ENCODE assay signal across 14 mouse cellular contexts in genomic region chr17:17843534-17844261, GRCm38 (mm10). TPM values are rescaled to one million over a fixed set of nuclear protein-coding genes. Genes with fewer than 3 reads are reported as not detected.
A peak's percentile ranks its signal among the peaks of the same experiment; 100 is the strongest.
DNase-seq lines count a peak whose midpoint lies in the region; ATAC-seq and TF ChIP-seq lines count a peak whose summit lies in the region.
"Had no signal": no experiment of that assay in that cellular context is flagged by ENCODE, and none has a peak within 500 bp of the region (broad histone marks: within the 10 kb centered on the region; RNA-seq: fewer than 3 reads in every experiment).

No protein-coding gene starts in this region.

- 0 out of 2 replicates have a peak, but pooled peaks cover 4% of the 10 kb centered on the region for H3K27me3 ChIP-seq in heart, embryonic 12.5 days (replicated peaks)
- H3K27me3 ChIP-seq in stomach, embryonic 15.5 days (replicated peaks), result no peaks in the 10 kb centered on the region
- no peaks in the 10 kb centered on the region for H3K27me3 ChIP-seq in stomach, postnatal 0 days (ENCODE audit: control insufficient read depth, insufficient read depth, low read length)
- H3K27me3 ChIP-seq in limb, embryonic 13.5 days, result peaks cover 8% of the 10 kb centered on the region; the same call in 1 of the 2 replicates

- no peaks in the 10 kb centered on the region for H3K9me3 ChIP-seq in heart, embryonic 12.5 days (replicated peaks)
- H3K9me3 ChIP-seq in stomach, embryonic 15.5 days, result no peaks in the 10 kb centered on the region
- H3K9me3 ChIP-seq in stomach, postnatal 0 days (ENCODE audit: control insufficient read depth, low read length), result no peaks in the 10 kb centered on the region
- H3K9me3 ChIP-seq in limb, embryonic 13.5 days, result no peaks in the 10 kb centered on the region

- no peak overlapping the region for H3K9ac ChIP-seq in heart, embryonic 12.5 days
- no peak overlapping the region for H3K9ac ChIP-seq in stomach, embryonic 15.5 days
- no peak overlapping the region for H3K9ac ChIP-seq in stomach, postnatal 0 days (ENCODE audit: low read length)
- no peak overlapping the region for H3K9ac ChIP-seq in limb, embryonic 13.5 days

- ATAC-seq in heart, embryonic 12.5 days (ENCODE audit: insufficient number of reproducible peaks, low FRiP score), result peak; percentile 49; the same call in 1 of the 2 replicates
- ATAC-seq in stomach, embryonic 15.5 days (ENCODE audit: insufficient read depth, low FRiP score, low read depth), result 0 out of 2 replicates have a peak, but pooled peaks have one; percentile 35
- ATAC-seq in stomach, postnatal 0 days (ENCODE audit: low FRiP score, low TSS enrichment), result no peak; the same call in 1 of the 2 replicates
- ATAC-seq in limb, embryonic 13.5 days (ENCODE audit: low FRiP score, low read depth), result peak; percentile 60
- ATAC-seq: CD4-positive, CD25-positive, alpha-beta regulatory T cell, adult 4 months had no signal

- no peak for DNase-seq in heart, postnatal 36 days
- DNase-seq in stomach, postnatal 0 days (ENCODE audit: low spot score), result no peak
- no peak for DNase-seq in gastrocnemius, postnatal 4 days (ENCODE audit: low spot score in 2 of 2)
- DNase-seq in thymus, postnatal 25 days, result no peak
- no peak for DNase-seq in urinary bladder, postnatal 4 days (ENCODE audit: low spot score in 2 of 2)
- DNase-seq: cerebellum, postnatal 36 days; gastrocnemius, postnatal 25 days; right cerebral cortex, postnatal 14 days had no signal

- H3K4me3 ChIP-seq in heart, embryonic 12.5 days, result no peak overlapping the region
- no peak overlapping the region for H3K4me3 ChIP-seq in stomach, embryonic 15.5 days (replicated peaks)
- H3K4me3 ChIP-seq in stomach, postnatal 0 days (ENCODE audit: low read depth, low read length), result no peak overlapping the region
- H3K4me3 ChIP-seq in limb, embryonic 13.5 days, result no peak overlapping the region

- 65% methylated on average over 27 of the region's 27 CpGs for WGBS in heart, embryonic 12.5 days
- 70% methylated on average over 27 of the region's 27 CpGs for WGBS in stomach, embryonic 15.5 days
- WGBS in stomach, postnatal 0 days, result 71% methylated on average over 27 of the region's 27 CpGs
- 73% methylated on average over 27 of the region's 27 CpGs for WGBS in limb, embryonic 13.5 days

- no peak overlapping the region for H3K4me2 ChIP-seq in heart, embryonic 12.5 days
- no peak overlapping the region for H3K4me2 ChIP-seq in stomach, embryonic 15.5 days
- H3K4me2 ChIP-seq in stomach, postnatal 0 days (replicated peaks; ENCODE audit: low read depth), result no peak overlapping the region
- H3K4me2 ChIP-seq in limb, embryonic 13.5 days (replicated peaks), result no peak overlapping the region

- no peak for TF ChIP-seq EP300 in stomach, postnatal 0 days (optimal IDR thresholded peaks at IDR 0.05)

- H3K27ac ChIP-seq in heart, embryonic 12.5 days (ENCODE audit: poor library complexity, severe bottlenecking), result no peak overlapping the region; the same call in 1 of the 2 replicates
- H3K27ac ChIP-seq in stomach, embryonic 15.5 days, result no peak overlapping the region
- no peak overlapping the region for H3K27ac ChIP-seq in stomach, postnatal 0 days (replicated peaks)
- H3K27ac ChIP-seq in limb, embryonic 13.5 days, result no peak overlapping the region; the same call in 1 of the 2 replicates

- peaks cover 29% of the 10 kb centered on the region for H3K36me3 ChIP-seq in heart, embryonic 12.5 days
- H3K36me3 ChIP-seq in stomach, embryonic 15.5 days, result no peaks in the 10 kb centered on the region; the same call in 1 of the 2 replicates
- H3K36me3 ChIP-seq in stomach, postnatal 0 days (ENCODE audit: control insufficient read depth, insufficient read depth, low read length), result peaks cover 8% of the 10 kb centered on the region; the same call in 1 of the 2 replicates
- H3K36me3 ChIP-seq in limb, embryonic 13.5 days, result peaks cover 56% of the 10 kb centered on the region

- H3K4me1 ChIP-seq in heart, embryonic 12.5 days (replicated peaks), result peaks cover 3% of the 10 kb centered on the region
- H3K4me1 ChIP-seq in stomach, embryonic 15.5 days, result no peaks in the 10 kb centered on the region
- no peaks in the 10 kb centered on the region for H3K4me1 ChIP-seq in stomach, postnatal 0 days (replicated peaks; ENCODE audit: control insufficient read depth, insufficient read depth)
- H3K4me1 ChIP-seq in limb, embryonic 13.5 days, result peaks cover 3% of the 10 kb centered on the region

- TF ChIP-seq CTCF in stomach, postnatal 0 days (IDR thresholded peaks at IDR 0.05; ENCODE audit: low read depth), result no peak

- intact Hi-C loops in heart, postnatal 36 days (cut with DNase I), result loop anchor here (5.0 kb wide), 1 partner anchor 54 kb away; no protein-coding TSS in a partner anchor

RNA-seq across cellular contexts. Expression of gene Has1, which starts 11.3 kb away (rescaled TPM):
- 0.80 and 1.0 TPM in 2 replicates for polyA plus RNA-seq in heart, embryonic 12.5 days (2016; fragmentation: Nextera tagmentation; extraction: Ambion mirVana)
- under 1 TPM in 1 of 2 experiments, not detected in 1; 0.42 TPM for total RNA-seq in heart, postnatal 36 days (2021)
- polyA plus RNA-seq in stomach, embryonic 15.5 days (2015; fragmentation: Nextera tagmentation; extraction: Ambion mirVana), result 1.1 and 1.2 TPM in 2 replicates
- 0.78 and 0.98 TPM in 2 replicates for polyA plus RNA-seq in stomach, postnatal 0 days (2015; fragmentation: Nextera tagmentation; extraction: Ambion mirVana)
- polyA plus RNA-seq in limb, embryonic 13.5 days (2015; fragmentation: Nextera tagmentation; extraction: Ambion mirVana), result 1.5 and 1.7 TPM in 2 replicates
- under 1 TPM; 0.18 to 0.69 TPM for total RNA-seq in gastrocnemius, postnatal 4 days (2021)
- total RNA-seq: megakaryocyte, adult 5-6 weeks had no signal
- polyA plus RNA-seq: CD4-positive, CD25-positive, alpha-beta regulatory T cell, adult 4 months had no signal

RNA-seq across cellular contexts. Expression of gene Spaca6, which starts 16.7 kb away (rescaled TPM):
- polyA plus RNA-seq in heart, embryonic 12.5 days (2016; fragmentation: Nextera tagmentation; extraction: Ambion mirVana), result 33.3 and 34.8 TPM in 2 replicates
- total RNA-seq in heart, postnatal 36 days (2021), result 10 to 100 TPM; 12.6 to 13.0 TPM
- polyA plus RNA-seq in stomach, embryonic 15.5 days (2015; fragmentation: Nextera tagmentation; extraction: Ambion mirVana), result 29.6 and 35.7 TPM in 2 replicates
- polyA plus RNA-seq in stomach, postnatal 0 days (2015; fragmentation: Nextera tagmentation; extraction: Ambion mirVana), result 7.9 and 8.2 TPM in 2 replicates
- 56.0 and 59.7 TPM in 2 replicates for polyA plus RNA-seq in limb, embryonic 13.5 days (2015; fragmentation: Nextera tagmentation; extraction: Ambion mirVana)
- 10 to 100 TPM; 37.3 to 49.3 TPM for total RNA-seq in gastrocnemius, postnatal 4 days (2021)

RNA-seq across cellular contexts. Expression of gene Fpr1, which starts 40.0 kb away (rescaled TPM):
- polyA plus RNA-seq in heart, embryonic 12.5 days (2016; fragmentation: Nextera tagmentation; extraction: Ambion mirVana), result not detected in 2 replicates
- under 1 TPM in 1 of 2 experiments, not detected in 1; 0.19 TPM for total RNA-seq in heart, postnatal 36 days (2021)
- 2.0 and 2.1 TPM in 2 replicates for polyA plus RNA-seq in stomach, embryonic 15.5 days (2015; fragmentation: Nextera tagmentation; extraction: Ambion mirVana)
- 0.36 and 0.59 TPM in 2 replicates for polyA plus RNA-seq in stomach, postnatal 0 days (2015; fragmentation: Nextera tagmentation; extraction: Ambion mirVana)
- polyA plus RNA-seq in limb, embryonic 13.5 days (2015; fragmentation: Nextera tagmentation; extraction: Ambion mirVana), result not detected in 2 replicates
- under 1 TPM; 0.20 to 0.26 TPM for total RNA-seq in gastrocnemius, postnatal 4 days (2021)
- total RNA-seq: gastrocnemius, postnatal 25 days; layer of hippocampus, adult 8-10 months had no signal
- polyA plus RNA-seq: CD4-positive, CD25-positive, alpha-beta regulatory T cell, adult 4 months had no signal

RNA-seq across cellular contexts. Expression of gene Fpr2, which starts 43.9 kb away (rescaled TPM):
- not detected in 2 replicates for polyA plus RNA-seq in heart, embryonic 12.5 days (2016; fragmentation: Nextera tagmentation; extraction: Ambion mirVana)
- not detected for total RNA-seq in heart, postnatal 36 days (2021)
- polyA plus RNA-seq in stomach, embryonic 15.5 days (2015; fragmentation: Nextera tagmentation; extraction: Ambion mirVana), result 2.0 and 2.5 TPM in 2 replicates
- polyA plus RNA-seq in stomach, postnatal 0 days (2015; fragmentation: Nextera tagmentation; extraction: Ambion mirVana), result 0.19 and 0.27 TPM in 2 replicates
- polyA plus RNA-seq in limb, embryonic 13.5 days (2015; fragmentation: Nextera tagmentation; extraction: Ambion mirVana), result not detected in 2 replicates
- total RNA-seq in gastrocnemius, postnatal 4 days (2021), result under 1 TPM in 1 of 2 experiments, not detected in 1; 0.98 TPM
- total RNA-seq: gastrocnemius, postnatal 25 days; layer of hippocampus, adult 8-10 months had no signal

RNA-seq across cellular contexts. Expression of gene Fpr3, which starts 44.0 kb away (rescaled TPM):
- not detected in 2 replicates for polyA plus RNA-seq in heart, embryonic 12.5 days (2016; fragmentation: Nextera tagmentation; extraction: Ambion mirVana)
- total RNA-seq in heart, postnatal 36 days (2021), result not detected
- polyA plus RNA-seq in stomach, embryonic 15.5 days (2015; fragmentation: Nextera tagmentation; extraction: Ambion mirVana), result not detected in 2 replicates
- polyA plus RNA-seq in stomach, postnatal 0 days (2015; fragmentation: Nextera tagmentation; extraction: Ambion mirVana), result not detected in 2 replicates
- not detected in 2 replicates for polyA plus RNA-seq in limb, embryonic 13.5 days (2015; fragmentation: Nextera tagmentation; extraction: Ambion mirVana)
- total RNA-seq in gastrocnemius, postnatal 4 days (2021), result not detected
- total RNA-seq: gastrocnemius, postnatal 25 days; layer of hippocampus, adult 8-10 months; megakaryocyte, adult 5-6 weeks had no signal
- polyA plus RNA-seq: CD4-positive, CD25-positive, alpha-beta regulatory T cell, adult 4 months had no signal
